Mouse (Mus musculus) lung, embryonic 16.5 days (tissue): ENCODE measurements around the gene Ccdc3. TPM values are rescaled to one million over a fixed set of nuclear protein-coding genes. Genes with fewer than 3 reads are reported as not detected.

ENCODE experiments used
- ATAC-seq: fragments of 200-750 bp; cut with Nextera tagmentation; 2 replicates; pipeline ENCODE4 v1.8.0; 2017; ENCODE audit warnings: low read depth, mild to moderate bottlenecking, moderate library complexity
- H3K27ac ChIP-seq: fragments of 300-500 bp; sonication (generic); 2 replicates; pipeline ENCODE4 v1.5.1; 2014; ENCODE audit warnings: mild to moderate bottlenecking, control low read depth, low read length
- H3K27me3 ChIP-seq: fragments of 300-500 bp; sonication (generic); 2 replicates; pipeline ENCODE4 v1.6.1; 2014; ENCODE audit warnings: low read depth, low read length, mixed read lengths; ENCODE audit not compliant: control insufficient read depth, insufficient read depth
- H3K36me3 ChIP-seq: fragments of 300-500 bp; sonication (generic); 2 replicates; pipeline ENCODE4 v1.6.1; 2014; ENCODE audit warnings: low read length; ENCODE audit not compliant: control insufficient read depth, insufficient read depth
- H3K4me1 ChIP-seq: fragments of 300-500 bp; sonication (generic); replicated peaks from 2 replicates; pipeline ENCODE4 v1.6.1; 2014; ENCODE audit warnings: low read length, mixed read lengths; ENCODE audit not compliant: control insufficient read depth, insufficient read depth
- H3K4me2 ChIP-seq: fragments of 300-500 bp; sonication (generic); 2 replicates; pipeline ENCODE4 v1.6.1; 2014; ENCODE audit warnings: low read depth, low read length, control low read depth
- H3K4me3 ChIP-seq: fragments of 300-500 bp; sonication (generic); 2 replicates; pipeline ENCODE4 v1.5.1; 2014; ENCODE audit warnings: mild to moderate bottlenecking, low read length, control low read depth
- H3K9ac ChIP-seq: fragments of 300-500 bp; sonication (generic); 2 replicates; pipeline ENCODE4 v1.6.1; 2014; ENCODE audit warnings: low read length, control low read depth
- H3K9me3 ChIP-seq: fragments of 300-500 bp; sonication (generic); 2 replicates; pipeline ENCODE4 v1.6.1; 2016; ENCODE audit warnings: low read length; ENCODE audit not compliant: control insufficient read depth
- WGBS: fragments of 180-500 bp; shearing (Covaris S2); extraction: QIAGEN DNeasy Blood & Tissue Kit; methylation state at CpG from one replicate; pipeline ENCODE4 v1.1.7; 2014; 5-methylcytosine and 5-hydroxymethylcytosine counted together
- polyA plus RNA-seq: library from polyadenylated mRNA; unstranded; fragments of >200 nt; fragmentation: Nextera tagmentation; extraction: Ambion mirVana; gene quantifications from 2 replicates; pipeline ENCODE4 v1.2.1, GENCODE M21; 2015

The Ccdc3 gene
- polyA plus RNA-seq, 1 experiment from 2014 or later: 1.9 TPM

GRCm38 (mm10) chr2:5197486-5197885, 59.9 kb downstream of the Ccdc3 start:
- Histone ChIP-seq H3K4me1 (no peaks in the 10 kb centered on the region), H3K27me3 (no peaks in the 10 kb centered on the region), H3K4me3 (no peak overlapping the region), H3K9ac (no peak overlapping the region), H3K4me2 (no peak overlapping the region), H3K36me3 (no peaks in the 10 kb centered on the region), H3K9me3 (no peaks in the 10 kb centered on the region), H3K27ac (no peak overlapping the region)
- WGBS: 91% methylated on average over 4 of the region's 4 CpGs
- ATAC-seq: no peak

- H3K36me3 ChIP-seq: no peaks in the 10 kb centered on the region
- no peaks in the 10 kb centered on the region for H3K9me3 ChIP-seq
- no peaks in the 10 kb centered on the region for H3K27me3 ChIP-seq
- H3K9ac ChIP-seq: no peak overlapping the region
- H3K27ac ChIP-seq: no peak overlapping the region
- H3K4me2 ChIP-seq: no peak overlapping the region
- no peaks in the 10 kb centered on the region for H3K4me1 ChIP-seq
- WGBS: 86% methylated on average over 17 of the region's 17 CpGs
- ATAC-seq: no peak
- no peak overlapping the region for H3K4me3 ChIP-seq
Observed at GRCm38 (mm10) chr2:5199289-5199688, 61.7 kb downstream of the Ccdc3 start.

- no peak overlapping the region for H3K9ac ChIP-seq
- WGBS: 67% methylated on average over 7 of the region's 7 CpGs
- no peak for ATAC-seq
- H3K27me3 ChIP-seq: no peaks in the 10 kb centered on the region
- no peak overlapping the region for H3K27ac ChIP-seq
- no peaks in the 10 kb centered on the region for H3K4me1 ChIP-seq
- no peak overlapping the region for H3K4me3 ChIP-seq
- no peak overlapping the region for H3K4me2 ChIP-seq
- no peaks in the 10 kb centered on the region for H3K9me3 ChIP-seq
- H3K36me3 ChIP-seq: no peaks in the 10 kb centered on the region
Observed at GRCm38 (mm10) chr2:5200817-5201364, 63.3 kb downstream of the Ccdc3 start.

GRCm38 (mm10) chr2:5203146-5203545, 65.6 kb downstream of the Ccdc3 start:
- no peak overlapping the region for H3K9ac ChIP-seq
- no peak for ATAC-seq
- no peak overlapping the region for H3K4me3 ChIP-seq
- H3K27ac ChIP-seq: no peak overlapping the region
- no peaks in the 10 kb centered on the region for H3K36me3 ChIP-seq
- 79% methylated on average over 1 of the region's 1 CpGs for WGBS
- no peaks in the 10 kb centered on the region for H3K9me3 ChIP-seq
- H3K27me3 ChIP-seq: no peaks in the 10 kb centered on the region
- no peak overlapping the region for H3K4me2 ChIP-seq
- no peaks in the 10 kb centered on the region for H3K4me1 ChIP-seq

GRCm38 (mm10) chr2:5204941-5205340, 67.4 kb downstream of the Ccdc3 start:
- ATAC-seq: no peak
- Histone ChIP-seq H3K4me2 (no peak overlapping the region), H3K4me3 (no peak overlapping the region), H3K36me3 (no peaks in the 10 kb centered on the region), H3K9ac (no peak overlapping the region), H3K9me3 (no peaks in the 10 kb centered on the region), H3K4me1 (no peaks in the 10 kb centered on the region), H3K27ac (no peak overlapping the region), H3K27me3 (no peaks in the 10 kb centered on the region)
- 58% methylated on average over 1 of the region's 1 CpGs for WGBS

- Histone ChIP-seq H3K4me3 (no peak overlapping the region), H3K4me2 (no peak overlapping the region), H3K27me3 (no peaks in the 10 kb centered on the region), H3K36me3 (no peaks in the 10 kb centered on the region), H3K27ac (no peak overlapping the region), H3K9ac (no peak overlapping the region), H3K4me1 (no peaks in the 10 kb centered on the region), H3K9me3 (no peaks in the 10 kb centered on the region)
- WGBS: 78% methylated on average over 3 of the region's 3 CpGs
- ATAC-seq: no peak
Observed at GRCm38 (mm10) chr2:5206651-5207050, 69.1 kb downstream of the Ccdc3 start.

- Histone ChIP-seq H3K27me3 (no peaks in the 10 kb centered on the region), H3K4me2 (no peak overlapping the region), H3K36me3 (no peaks in the 10 kb centered on the region), H3K9me3 (no peaks in the 10 kb centered on the region), H3K4me1 (no peaks in the 10 kb centered on the region), H3K4me3 (no peak overlapping the region), H3K9ac (no peak overlapping the region), H3K27ac (no peak overlapping the region)
- WGBS: 42% methylated on average over 1 of the region's 1 CpGs
- ATAC-seq: no peak
Observed at GRCm38 (mm10) chr2:5214581-5214980, 77.0 kb downstream of the Ccdc3 start.

GRCm38 (mm10) chr2:5215252-5215815, 77.8 kb downstream of the Ccdc3 start:
- Histone ChIP-seq H3K27ac (no peak overlapping the region), H3K9me3 (no peaks in the 10 kb centered on the region), H3K4me2 (no peak overlapping the region), H3K36me3 (no peaks in the 10 kb centered on the region), H3K27me3 (no peaks in the 10 kb centered on the region), H3K9ac (no peak overlapping the region), H3K4me3 (no peak overlapping the region), H3K4me1 (no peaks in the 10 kb centered on the region)
- ATAC-seq: no peak
- WGBS: 53% methylated on average over 9 of the region's 9 CpGs

- H3K4me2 ChIP-seq: no peak overlapping the region
- ATAC-seq: 0 out of 2 replicates have a peak, but pooled peaks have one; percentile 15
- H3K36me3 ChIP-seq: no peaks in the 10 kb centered on the region
- no peak overlapping the region for H3K4me3 ChIP-seq
- no peak overlapping the region for H3K9ac ChIP-seq
- no peaks in the 10 kb centered on the region for H3K9me3 ChIP-seq
- H3K4me1 ChIP-seq: no peaks in the 10 kb centered on the region
- H3K27ac ChIP-seq: no peak overlapping the region
- WGBS: 78% methylated on average over 1 of the region's 1 CpGs
- H3K27me3 ChIP-seq: no peaks in the 10 kb centered on the region
Observed at GRCm38 (mm10) chr2:5219206-5219605, 81.6 kb downstream of the Ccdc3 start.
